Comparison of ENCODE assay signal across 9 mouse cellular contexts in genomic region chr14:99366281-99366987, GRCm38 (mm10).
DNase-seq lines count a peak whose midpoint lies in the region; ATAC-seq and TF ChIP-seq lines count a peak whose summit lies in the region.
"Had no signal": no experiment of that assay in that cellular context is flagged by ENCODE, and none has a peak within 500 bp of the region (broad histone marks: within the 10 kb centered on the region; RNA-seq: fewer than 3 reads in every experiment).

No protein-coding gene starts in this region.

- H3K27me3 ChIP-seq in hindbrain, embryonic 16.5 days (replicated peaks; ENCODE audit: control insufficient read depth, insufficient read depth, low read length): no peaks in the 10 kb centered on the region
- no peaks in the 10 kb centered on the region for H3K27me3 ChIP-seq in lung, embryonic 14.5 days (ENCODE audit: insufficient read depth, low read length)

- H3K4me2 ChIP-seq in hindbrain, embryonic 16.5 days (ENCODE audit: low read length): peak overlapping the region; percentile 41
- H3K4me2 ChIP-seq in lung, embryonic 14.5 days: peak overlapping the region; percentile 21

- 0 out of 2 replicates have a peak, but pooled peaks cover 2% of the 10 kb centered on the region for H3K4me1 ChIP-seq in hindbrain, embryonic 16.5 days (ENCODE audit: control insufficient read depth, insufficient read depth, low read depth, low read length)
- no peaks in the 10 kb centered on the region for H3K4me1 ChIP-seq in lung, embryonic 14.5 days (ENCODE audit: insufficient read depth)

- no peak overlapping the region for H3K4me3 ChIP-seq in hindbrain, embryonic 16.5 days (ENCODE audit: low read length)
- no peak overlapping the region for H3K4me3 ChIP-seq in lung, embryonic 14.5 days (ENCODE audit: low read depth, low read length)

- peak; percentile 14 for DNase-seq in right cerebral cortex, postnatal 4 days
- DNase-seq in right cerebral cortex, postnatal 36 days (ENCODE audit: low spot score in 2 of 2): no peak
- DNase-seq in lung, embryonic 14.5 days: peak; percentile 40
- peak; percentile 56 for DNase-seq in yolk sac, embryonic 10.5 days (ENCODE audit: low spot score)
- no peak for DNase-seq in cerebellum, adult 18-20 months
- no peak for DNase-seq in left cerebral cortex, adult 18-20 months (ENCODE audit: low spot score in 2 of 2)

- TF ChIP-seq CTCF in lung, embryonic 14.5 days (IDR thresholded peaks at IDR 0.05; ENCODE audit: low read depth): no peak

- no peaks in the 10 kb centered on the region for H3K9me3 ChIP-seq in hindbrain, embryonic 16.5 days (ENCODE audit: control insufficient read depth, low read length)
- no peaks in the 10 kb centered on the region for H3K9me3 ChIP-seq in lung, embryonic 14.5 days (ENCODE audit: low read depth, low read length)

- ATAC-seq in hindbrain, embryonic 16.5 days: no peak; the same call in 1 of the 2 replicates
- peak; percentile 65; the same call in 1 of the 2 replicates for ATAC-seq in lung, embryonic 14.5 days (ENCODE audit: insufficient read depth)
- ATAC-seq in inflammation-experienced regulatory T-cells, adult 6 months: no peak

- no peak overlapping the region for H3K27ac ChIP-seq in hindbrain, embryonic 16.5 days (ENCODE audit: low read depth, low read length)
- no peak overlapping the region for H3K27ac ChIP-seq in lung, embryonic 14.5 days (ENCODE audit: low read depth)

- WGBS in hindbrain, embryonic 16.5 days: 48% methylated on average over 21 of the region's 21 CpGs
- 56% methylated on average over 21 of the region's 21 CpGs for WGBS in lung, embryonic 14.5 days

- H3K36me3 ChIP-seq in hindbrain, embryonic 16.5 days (ENCODE audit: control insufficient read depth, insufficient read depth, low read length): no peaks in the 10 kb centered on the region
- no peaks in the 10 kb centered on the region for H3K36me3 ChIP-seq in lung, embryonic 14.5 days (ENCODE audit: insufficient read depth)
- H3K36me3 ChIP-seq: G1E had no signal

- 0 out of 2 replicates have a peak overlapping the region, but pooled peaks have one; percentile 6 for H3K9ac ChIP-seq in hindbrain, embryonic 16.5 days (ENCODE audit: low read depth, low read length)
- H3K9ac ChIP-seq in lung, embryonic 14.5 days: no peak overlapping the region

Comparison
In these comparisons a context has a peak if more than half of its experiments do, and no peak if none do; other contexts are left out.
1. DNase-seq: peak in right cerebral cortex, postnatal 4 days (single experiment), lung, embryonic 14.5 days (single experiment) and yolk sac, embryonic 10.5 days (single experiment); none in right cerebral cortex, postnatal 36 days (0 of 2), cerebellum, adult 18-20 months (0 of 2) and left cerebral cortex, adult 18-20 months (0 of 2).